Mouse (Mus musculus): ENCODE results near the gene Trip10.
"Not testable (repeated sequence)": the region's sequence is repeated elsewhere in the genome, so short reads cannot be mapped to it uniquely, and the experiment has no call there.

The Trip10 gene

DNA sequence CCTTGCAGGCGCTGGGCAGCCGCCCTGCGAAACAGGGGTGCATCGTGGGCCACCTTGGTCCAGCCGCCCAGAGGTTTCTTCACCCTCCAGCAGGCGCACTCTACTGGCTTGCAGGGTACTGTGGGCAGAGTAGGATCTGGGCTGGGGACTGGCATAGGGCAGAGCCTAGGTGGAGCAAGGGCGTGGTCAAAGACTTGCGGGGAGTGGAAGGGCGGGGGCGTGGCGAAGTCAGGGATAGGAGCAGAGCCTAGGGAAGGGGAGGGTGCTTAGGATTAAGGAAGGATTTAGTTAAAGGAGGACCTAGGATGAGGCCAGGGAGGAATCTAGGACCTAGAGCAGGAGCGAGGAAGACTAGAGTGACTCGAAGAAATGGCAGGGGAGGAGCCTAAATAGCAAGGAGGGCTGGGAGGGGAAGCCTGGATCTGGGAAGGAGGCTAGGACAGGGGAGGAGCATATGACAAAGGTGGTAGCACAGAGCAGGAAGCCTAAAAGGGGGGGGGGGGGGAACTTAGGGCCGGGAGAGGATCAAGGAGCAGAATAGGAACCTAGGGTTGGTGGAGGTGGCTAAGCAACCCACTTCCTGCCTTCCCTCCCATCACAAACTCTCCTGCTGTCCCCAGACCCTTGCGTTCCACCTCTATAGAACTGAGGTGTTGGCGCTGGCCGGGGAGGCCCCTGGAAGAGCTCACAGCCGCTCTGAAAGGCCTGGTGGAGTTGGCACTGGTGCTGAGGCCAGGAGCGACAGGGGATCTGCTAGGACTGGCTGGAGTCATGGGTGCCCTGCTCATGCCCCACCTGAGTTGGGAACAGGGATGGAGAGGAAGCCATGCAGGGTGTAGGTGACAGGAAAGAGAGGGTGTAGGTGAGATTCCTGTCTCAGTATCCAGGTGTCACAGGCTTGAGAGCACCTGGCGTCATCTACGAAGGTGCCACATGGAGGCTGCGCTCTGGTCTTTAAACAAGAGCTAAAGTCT, 16.0 kb downstream of the Trip10 start:
- DNase-seq = peak; percentile 72 to 88

DNA sequence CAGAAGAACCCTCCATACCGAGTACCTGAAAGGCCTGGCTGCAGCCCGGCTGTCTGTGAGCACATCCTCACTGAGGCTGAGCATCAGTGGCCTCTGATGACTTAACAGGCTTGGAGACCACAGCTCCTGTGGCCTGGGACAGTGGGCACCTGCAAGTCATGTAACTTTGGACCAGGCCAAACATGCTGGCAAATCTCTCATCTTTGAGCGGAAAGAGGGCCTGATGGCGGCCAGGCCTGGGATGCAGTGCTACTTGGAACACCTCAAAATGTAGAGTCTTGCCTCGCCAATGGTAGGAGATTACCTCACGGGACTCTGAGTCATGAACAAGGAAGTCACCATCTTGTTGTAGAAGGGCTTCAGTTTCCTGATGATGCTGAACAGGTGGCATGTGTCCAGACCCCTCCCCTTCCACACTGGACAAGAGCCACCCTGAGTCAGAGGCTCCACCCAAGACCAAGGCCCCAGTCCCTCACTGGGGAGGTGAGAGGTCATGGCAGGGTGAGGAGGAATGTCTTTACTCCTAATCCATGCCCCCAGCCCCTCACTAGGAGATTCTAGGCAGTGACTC, 18.4 kb downstream of the Trip10 start:
- DNase-seq = no peak

DNA sequence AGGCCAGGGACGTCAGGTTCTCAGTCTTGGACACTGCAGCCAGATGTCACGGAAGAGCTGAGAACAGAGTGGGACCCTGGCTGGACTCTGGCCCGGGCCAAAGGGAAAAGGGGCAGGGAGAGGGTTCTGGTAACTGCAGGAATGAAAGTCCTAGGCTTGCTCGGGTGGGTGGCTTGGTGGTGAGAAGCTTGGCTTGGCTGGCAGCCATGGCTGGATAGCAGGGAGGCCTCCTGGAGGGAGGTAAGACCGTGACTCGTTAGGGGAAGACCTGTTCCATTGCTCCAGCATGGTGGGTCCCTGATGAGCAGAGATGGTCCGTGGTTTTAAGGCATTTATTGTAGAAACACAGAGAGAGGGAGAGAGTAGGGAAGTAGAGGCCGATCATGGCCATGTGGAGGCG, 22.0 kb downstream of the Trip10 start:
- DNase-seq = no peak

DNA sequence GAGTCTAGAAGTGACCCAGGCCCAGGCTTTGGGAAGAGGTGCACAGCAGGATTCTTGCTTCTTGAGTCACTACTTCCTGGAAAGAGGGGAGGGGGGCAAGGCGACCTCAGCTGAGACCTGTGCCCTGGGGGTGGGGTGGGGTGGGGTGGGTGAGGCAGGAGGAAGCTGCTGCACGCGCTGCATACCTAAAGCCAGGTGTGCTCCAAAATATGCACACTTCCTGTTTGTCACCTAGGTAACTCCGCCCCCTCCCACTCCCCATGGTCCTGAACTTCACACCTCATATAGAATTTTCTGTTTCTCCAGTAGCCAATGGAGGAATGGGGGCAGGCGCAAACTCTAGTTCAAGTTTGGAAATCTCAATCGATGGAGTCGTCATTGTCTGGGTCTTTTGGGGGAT, 24.6 kb downstream of the Trip10 start:
- no peak for DNase-seq

DNA sequence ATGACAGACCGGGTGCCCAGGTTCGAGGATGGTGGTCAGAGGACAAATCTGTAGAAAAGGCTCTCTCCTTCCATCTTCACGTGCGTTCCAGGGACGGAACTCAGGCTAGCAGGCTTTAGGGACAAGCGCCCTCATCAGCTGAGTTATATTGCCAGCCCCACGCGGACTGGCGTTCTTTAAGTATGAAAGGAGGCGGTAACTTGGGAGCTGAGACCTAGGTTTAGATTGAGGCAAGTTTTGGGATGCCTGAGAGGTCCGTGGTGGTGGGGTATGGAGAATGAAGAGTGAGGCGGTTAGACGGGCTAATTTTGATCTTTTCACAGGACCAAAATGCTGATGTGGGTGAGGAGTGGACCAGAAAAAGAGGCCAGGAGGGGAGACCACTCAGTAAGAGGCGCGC, 25.4 kb downstream of the Trip10 start:
- DNase-seq = no peak

DNA sequence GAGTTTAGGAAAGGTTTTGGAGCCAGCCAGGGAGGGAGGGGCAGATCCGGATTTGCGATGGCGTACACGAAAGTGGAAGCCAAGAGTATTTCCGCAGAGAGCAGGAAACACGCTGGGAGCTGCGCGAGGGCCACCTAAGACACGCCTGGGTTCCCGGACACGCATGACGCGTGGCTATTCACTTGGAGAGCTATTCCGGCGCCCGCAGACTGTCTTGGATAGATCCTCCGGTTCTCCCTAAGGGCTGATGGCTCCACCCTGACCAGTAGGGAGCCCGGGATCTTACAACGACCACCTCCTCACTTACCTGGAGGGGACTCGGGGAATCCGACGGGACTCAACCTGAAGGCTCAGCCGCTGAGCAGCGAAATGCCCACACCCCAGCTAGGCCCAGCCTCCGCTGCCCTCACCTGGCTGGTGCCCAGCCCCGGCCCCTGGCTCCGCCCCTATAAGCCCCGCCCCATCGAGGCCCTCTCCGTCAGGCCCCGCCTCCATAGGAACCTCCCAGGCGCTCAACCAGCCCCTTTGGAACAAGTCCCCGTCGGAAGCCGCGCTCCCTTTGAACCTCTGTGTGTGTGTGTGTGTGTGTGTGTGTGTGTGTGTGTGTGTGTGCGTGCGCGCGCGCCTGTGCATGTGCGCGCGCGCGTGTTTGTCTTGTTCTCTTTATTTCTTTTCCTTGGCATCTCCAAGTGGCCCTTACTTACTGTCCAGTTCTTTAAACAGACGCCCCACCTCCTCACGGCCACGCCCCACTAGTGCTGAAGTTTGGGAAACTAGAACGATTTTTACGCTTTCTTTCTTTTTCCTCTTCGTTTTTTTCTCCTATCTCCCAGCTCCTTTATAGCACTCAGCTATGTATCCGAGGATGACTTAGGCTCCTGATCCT, 26.1 kb downstream of the Trip10 start:
- DNase-seq = peak; percentile 86 to 87

DNA sequence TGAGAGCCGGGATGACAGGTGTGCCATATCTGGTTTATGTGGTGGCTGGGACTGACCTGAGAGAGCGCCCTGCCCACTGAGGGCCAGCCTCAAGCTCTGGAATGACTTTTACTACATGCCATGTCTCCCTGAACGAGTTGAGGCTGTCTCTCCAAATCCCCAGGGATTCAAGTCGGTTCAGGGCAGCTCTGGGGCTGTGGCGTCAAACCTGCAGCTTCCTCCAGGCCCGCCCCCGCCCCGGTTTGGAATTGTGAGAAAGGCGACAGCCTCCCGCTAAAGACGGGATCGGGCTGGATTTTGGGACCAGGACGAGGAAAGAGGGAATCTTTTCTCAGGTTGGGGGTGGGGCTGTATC, 26.7 kb downstream of the Trip10 start:
- peak in 1 of 2 experiments; percentile 37 for DNase-seq

DNA sequence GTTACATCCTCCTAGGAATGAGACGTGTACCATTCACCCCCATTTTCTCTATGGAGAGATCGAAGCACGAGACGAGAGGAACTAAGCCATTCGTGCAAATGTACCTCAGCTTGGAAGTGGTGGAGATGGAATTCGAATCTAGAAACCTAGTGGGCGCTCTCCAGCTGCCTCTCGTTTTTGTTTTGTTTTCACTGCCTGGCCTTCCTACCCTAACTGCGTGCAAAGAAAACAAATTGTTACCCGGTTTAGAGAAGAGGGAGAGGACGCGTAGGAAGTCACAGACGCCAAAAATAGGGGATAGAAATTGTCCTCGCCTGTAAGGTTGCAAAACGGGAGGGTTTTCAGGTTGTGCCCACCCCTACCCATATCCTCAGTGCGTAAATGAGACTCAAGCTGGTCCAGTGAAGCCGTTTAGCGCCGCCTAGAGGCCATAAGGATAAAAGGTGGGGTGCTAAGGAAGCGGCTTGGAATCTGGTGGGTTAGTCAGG, 27.4 kb downstream of the Trip10 start:
- peak; percentile 82 to 84 for DNase-seq

DNA sequence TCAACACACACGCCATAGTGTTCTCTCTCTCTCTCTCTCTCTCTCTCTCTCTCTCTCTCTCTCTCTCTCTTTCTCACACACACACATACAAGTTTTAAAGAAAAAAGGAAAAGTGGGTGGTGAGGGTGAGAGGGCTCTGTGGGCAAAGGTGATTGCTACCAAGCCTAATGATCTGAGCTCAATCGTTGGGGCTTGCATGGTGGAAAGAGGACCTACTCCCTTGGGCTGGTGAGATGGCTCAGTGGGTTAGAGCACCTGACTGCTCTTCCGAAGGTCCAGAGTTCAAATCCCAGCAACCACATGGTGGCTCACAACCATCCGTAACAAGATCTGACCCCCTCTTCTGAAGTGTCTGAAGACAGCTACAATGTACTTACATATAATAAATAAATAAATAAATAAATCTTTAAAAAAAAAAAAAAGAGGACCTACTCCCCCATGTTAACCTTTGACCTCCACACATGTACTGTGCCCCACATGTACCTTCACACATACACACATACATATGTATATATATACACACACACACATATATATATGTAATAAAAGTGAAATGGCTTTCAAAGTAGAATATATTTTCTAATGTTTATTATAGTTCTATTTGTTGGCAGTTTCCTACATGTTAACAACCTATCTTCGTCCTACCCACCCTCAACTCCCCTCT, 28.5 kb downstream of the Trip10 start:
- DNase-seq = not testable (repeated sequence)

DNA sequence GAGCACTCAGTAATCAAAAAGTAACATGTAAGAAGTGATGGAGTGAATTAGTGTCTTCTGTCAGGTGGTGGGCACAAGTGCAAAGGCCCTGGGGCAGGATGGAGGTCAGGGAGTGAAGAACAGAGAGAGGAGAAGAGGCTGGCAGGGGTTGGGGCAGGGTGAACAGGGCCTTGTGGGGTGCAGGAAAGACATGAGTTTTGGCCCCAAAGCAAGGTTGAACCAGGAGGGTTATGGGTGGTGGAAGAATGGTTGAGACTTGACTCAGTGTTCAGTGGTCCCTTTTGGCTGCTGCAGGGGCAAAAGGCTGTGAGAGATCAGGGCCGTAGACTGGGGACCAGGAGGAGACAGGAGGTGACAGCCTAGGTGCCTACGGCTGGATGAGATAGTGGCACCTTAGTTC, 29.3 kb downstream of the Trip10 start:
- DNase-seq = no peak

DNA sequence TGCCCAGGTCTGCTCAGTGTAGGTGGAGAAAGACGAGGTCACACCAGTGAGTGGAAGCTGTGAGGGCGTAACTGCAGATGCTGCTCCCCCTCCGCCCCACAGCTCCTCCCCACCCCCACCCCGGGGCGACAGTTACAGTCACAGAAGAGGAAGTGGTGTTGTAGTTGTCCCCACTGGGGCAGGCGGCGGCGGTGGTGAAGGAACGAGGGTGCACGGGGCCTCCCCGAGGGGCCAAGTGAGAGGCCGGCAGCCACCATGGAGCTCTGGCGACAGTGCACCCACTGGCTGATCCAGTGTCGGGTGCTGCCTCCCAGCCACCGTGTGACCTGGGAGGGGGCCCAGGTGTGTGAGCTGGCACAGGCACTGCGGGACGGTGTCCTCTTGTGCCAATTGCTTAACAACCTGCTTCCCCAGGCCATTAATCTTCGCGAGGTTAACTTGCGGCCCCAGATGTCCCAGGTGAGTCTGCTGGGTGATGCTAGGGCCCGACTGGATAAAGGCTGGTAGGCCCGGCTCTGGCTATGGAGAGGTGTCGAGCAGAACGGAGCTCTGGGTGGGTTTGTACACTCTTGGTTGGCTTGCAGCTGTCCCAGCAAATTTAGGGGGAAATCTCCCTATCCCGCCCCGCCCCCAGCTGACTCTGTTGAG, 29.8 kb downstream of the Trip10 start, which contains the start of gene Vav1:
Gene Vav1, plus strand, starts transcription at position 158 of the 648 bp plus-strand sequence.
- DNase-seq = no peak

DNA sequence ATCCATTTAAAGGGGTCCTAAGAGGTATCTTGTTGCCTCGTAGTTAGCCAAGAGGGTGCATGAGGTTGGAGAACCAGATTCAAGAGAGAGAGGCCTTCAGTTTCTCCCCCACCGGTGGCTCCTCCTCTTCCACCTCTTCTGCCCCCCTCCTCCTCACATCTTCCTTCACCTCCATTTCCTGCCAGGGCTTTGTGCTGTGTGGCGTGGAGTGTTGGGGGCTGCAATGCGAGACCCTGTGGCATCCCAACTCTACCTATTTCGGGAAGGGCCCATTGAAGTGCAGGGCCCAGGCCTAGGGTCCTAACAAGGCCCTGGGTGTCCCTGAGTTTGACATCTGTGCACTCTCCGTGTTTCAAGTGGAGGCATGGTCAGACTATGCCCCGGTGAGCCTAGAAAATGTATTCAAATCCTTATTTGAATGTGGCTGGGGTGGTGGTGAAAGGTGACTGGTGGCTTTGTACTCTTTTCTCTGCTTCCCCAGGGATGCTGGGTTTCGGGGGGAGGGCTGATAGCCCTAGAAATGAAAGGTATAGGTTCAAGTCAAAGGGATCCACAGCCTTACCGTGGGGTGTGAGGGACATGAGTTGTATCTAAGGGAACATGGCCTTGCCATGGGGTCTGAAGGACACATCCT, 30.5 kb downstream of the Trip10 start:
- DNase-seq = no peak

DNA sequence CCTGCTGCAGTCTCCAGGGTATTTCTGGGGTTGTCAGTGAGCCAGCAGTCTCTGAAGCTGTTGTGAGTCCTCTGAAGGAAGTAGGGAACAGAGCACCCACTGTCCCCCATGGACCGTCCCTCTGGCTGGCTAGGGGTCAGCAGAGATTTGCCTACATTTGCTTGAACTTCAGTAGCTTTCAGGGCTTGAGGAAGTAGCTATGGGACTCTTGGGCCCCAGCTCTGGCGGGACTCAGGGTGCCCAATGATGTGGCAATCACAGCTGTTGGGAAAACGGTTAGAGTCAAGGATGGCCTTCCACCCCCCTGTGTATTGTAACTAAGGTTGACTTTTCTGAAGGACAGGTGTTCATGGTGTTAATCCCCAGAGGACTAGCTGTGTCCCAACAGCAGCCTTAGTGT, 31.2 kb downstream of the Trip10 start:
- no peak for DNase-seq

DNA sequence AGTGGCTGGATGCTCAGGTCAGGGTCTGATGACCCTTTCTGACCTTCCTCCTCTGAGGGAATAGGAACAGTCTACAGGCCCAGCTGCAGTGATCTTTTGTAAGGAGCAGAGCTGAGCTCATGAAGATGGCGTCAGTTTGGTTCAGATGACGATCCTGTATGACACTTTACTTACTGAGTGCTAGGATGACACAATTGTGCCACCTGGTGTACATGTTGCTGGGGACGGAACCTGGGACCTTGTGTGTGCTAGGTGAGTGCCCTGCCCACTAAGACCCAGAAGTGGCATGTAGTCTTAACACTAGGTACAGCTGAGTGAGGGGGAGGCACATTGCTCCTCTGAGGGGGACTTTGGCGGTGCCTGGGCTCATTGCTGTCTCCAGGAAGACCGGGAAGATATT, 34.7 kb downstream of the Trip10 start:
- no peak for DNase-seq

DNA sequence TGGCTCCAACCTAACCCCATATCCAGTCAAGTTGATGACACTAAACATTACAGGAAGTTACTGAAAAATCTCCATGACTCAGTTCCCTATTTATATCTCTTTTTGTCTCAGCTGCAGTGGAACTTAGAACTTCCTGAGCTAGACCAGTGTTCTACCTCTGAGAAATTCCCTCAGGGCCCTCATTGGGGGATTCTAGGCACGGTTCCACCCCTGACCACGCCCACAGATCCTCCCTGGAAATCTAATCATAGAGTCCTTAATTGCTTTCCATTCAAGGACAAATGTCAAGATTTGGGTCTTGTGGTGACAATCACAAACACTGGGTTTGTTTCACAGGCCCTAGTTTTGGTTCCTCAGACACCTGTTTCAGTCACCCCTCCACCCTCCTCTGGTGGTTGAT, 35.8 kb downstream of the Trip10 start:
- no peak for DNase-seq

DNA sequence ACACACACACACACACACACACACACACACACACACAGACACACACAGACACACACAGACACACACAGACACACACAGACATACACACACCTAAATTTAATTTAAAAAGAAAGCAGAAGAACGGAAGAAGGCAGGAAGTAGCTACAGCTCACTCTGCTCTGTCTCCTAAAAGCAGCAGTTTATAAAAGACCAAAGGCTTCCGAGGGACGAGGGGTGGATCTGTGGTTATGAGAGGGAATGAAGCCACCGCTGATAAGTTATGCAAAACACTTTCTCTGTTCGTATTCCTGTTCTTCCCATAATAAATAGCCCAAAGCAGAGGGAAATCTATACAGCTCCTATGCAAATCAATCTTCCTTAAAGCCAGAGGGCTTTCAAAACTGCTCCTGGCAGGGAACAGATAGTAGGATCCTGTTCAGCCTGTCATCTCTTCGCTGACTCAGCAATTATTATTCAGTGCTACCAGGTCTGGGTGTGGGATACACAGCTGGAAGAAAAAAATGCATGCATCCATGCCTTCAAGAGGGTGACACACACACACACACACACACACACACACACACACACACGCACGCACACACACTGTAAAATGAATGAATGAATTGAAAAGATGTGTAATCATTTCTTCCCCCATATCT, 37.6 kb downstream of the Trip10 start:
- DNase-seq = no peak

DNA sequence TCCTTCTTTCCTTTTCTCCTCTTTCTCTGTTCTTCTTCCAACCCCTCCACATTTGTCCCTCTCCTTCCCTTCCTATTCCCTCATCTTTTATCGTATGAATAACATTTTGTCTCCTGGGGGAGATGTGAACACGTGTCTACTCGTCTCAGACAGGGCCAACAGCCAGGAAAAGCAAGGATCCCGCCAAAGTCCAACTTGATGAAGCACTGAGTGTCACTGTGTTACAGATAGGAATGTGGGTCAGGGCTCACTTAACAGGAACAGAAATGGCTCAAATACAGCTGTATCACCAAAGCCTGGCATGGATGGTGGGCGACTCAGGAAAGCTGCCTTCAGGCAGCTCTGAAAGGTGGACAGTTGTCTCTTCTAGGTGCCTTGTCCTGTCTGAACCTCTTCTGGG, 40.0 kb downstream of the Trip10 start:
- DNase-seq = no peak

DNA sequence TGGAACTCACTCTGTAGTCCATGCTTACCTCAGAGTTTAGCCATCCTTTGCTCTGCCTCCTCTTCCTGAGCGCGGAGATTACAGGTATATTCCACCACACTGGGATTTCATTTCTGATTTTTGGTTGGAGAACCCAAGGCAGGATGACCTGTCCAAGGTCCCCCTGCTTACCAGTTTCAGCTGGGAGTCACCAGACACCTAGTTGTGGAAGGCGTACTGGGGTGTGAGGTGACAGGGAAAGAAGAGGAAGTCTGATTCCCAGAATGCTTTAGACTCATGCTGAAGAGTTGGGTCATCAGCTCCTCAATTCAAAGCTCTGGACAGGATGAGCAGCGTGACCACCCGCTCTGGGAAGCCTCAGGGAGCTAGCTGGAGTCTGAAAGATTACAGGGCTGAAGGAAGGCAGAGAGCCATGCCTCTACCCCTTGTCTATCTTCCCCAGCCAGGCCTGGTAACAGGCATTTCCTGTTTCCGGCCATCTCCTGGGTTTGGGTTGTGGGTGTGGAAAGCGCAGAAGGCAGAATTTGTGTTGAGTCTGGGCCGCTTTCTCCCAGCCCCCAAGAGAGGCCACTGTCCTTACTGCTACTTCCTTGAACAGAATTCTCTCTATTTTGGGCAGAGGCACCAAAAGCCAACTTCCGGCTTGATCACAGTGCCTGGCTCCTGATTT, 40.9 kb downstream of the Trip10 start:
- no peak for DNase-seq

DNA sequence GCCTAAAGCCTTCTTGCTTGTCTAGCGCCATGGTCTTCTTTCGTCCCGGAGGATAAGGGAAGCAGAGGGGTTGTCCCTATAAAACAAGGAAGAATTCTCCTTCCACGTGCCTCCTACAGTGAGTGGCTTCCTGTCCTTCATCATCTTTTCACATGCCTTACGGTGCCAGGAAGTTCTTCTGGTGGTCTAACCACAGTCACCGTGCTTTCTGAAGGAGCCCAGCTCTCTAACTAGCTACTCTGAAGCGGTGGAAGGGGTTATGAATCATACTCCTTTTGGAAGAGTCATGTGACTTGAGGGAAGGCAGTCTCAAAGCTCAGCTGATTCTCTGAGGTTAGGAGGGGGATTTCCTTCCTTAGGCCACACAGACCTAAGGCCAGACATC, 41.4 kb downstream of the Trip10 start:
- no peak for DNase-seq

DNA sequence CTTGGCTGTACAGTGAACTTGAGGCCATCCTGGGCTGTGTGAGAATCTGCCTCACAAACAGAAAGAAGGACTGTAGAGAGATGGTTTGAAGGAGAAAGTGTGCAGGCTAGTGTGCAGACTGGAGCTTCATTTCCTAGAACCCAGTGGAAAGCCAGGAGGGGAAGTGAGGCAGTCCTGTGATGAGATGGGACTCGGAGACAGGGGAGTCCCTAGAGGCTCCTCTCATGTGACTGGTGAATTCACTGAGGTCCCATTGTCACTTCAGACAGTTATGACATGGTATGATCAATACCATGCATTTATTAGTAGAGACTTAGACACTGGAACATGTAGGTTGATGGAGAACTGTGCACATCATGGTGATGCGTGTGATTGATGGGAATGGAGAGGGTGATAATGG, 43.0 kb downstream of the Trip10 start:
- DNase-seq = no peak

DNA sequence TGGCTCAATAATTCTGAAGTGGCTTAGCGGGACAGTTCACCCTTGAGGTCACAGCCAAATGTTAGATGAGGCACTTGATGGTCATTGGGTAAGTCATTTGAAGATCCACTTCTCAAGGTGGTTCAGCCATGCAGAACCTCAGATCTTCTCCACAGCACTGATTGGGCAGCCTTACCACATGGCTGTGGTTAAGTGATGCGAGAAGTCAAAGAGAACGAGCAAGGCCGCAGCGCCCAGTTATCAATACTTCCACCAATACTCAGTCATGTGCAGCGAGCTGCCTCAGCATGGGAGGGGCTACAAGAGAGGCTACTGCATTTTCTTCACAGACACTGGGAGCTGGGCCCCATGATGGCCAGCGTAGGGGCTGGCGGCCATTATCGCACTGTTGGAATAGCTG, 43.7 kb downstream of the Trip10 start:
- no peak for DNase-seq

All from cerebellum, adult 18-20 months (tissue).